9 mouse cellular contexts compared by ENCODE assay signal in genomic region chr8:11999736-12000458, GRCm38 (mm10).
A peak's percentile ranks its signal among the peaks of the same experiment; 100 is the strongest.
DNase-seq lines count a peak whose midpoint lies in the region; ATAC-seq and TF ChIP-seq lines count a peak whose summit lies in the region.
"Had no signal": no experiment of that assay in that cellular context is flagged by ENCODE, and none has a peak within 500 bp of the region (broad histone marks: within the 10 kb centered on the region; RNA-seq: fewer than 3 reads in every experiment).

No protein-coding gene starts in this region.

- H3K4me1 ChIP-seq in embryonic facial prominence, embryonic 10.5 days, result peaks cover 20% of the 10 kb centered on the region
- peaks cover 7% of the 10 kb centered on the region; the same call in 1 of the 2 replicates for H3K4me1 ChIP-seq in hindbrain, embryonic 15.5 days (replicated peaks)
- H3K4me1 ChIP-seq in midbrain, postnatal 0 days (ENCODE audit: insufficient read depth, low read length), result no peaks in the 10 kb centered on the region

- peak; percentile 61; the same call in 1 of the 2 replicates for ATAC-seq in hindbrain, embryonic 15.5 days (ENCODE audit: low FRiP score, low read depth)
- ATAC-seq in midbrain, postnatal 0 days (ENCODE audit: low FRiP score), result no peak

- TF ChIP-seq CTCF in gastrocnemius, adult 2 months (IDR thresholded peaks at IDR 0.05), result peak; percentile 72
- TF ChIP-seq CTCF in left cerebral cortex, adult 2 months (IDR thresholded peaks at IDR 0.05), result peak; percentile 82
- peak; percentile 89 for TF ChIP-seq CTCF in midbrain, postnatal 0 days (IDR thresholded peaks at IDR 0.05)

- no peaks in the 10 kb centered on the region for H3K9me3 ChIP-seq in embryonic facial prominence, embryonic 10.5 days
- no peaks in the 10 kb centered on the region for H3K9me3 ChIP-seq in hindbrain, embryonic 15.5 days
- H3K9me3 ChIP-seq in midbrain, postnatal 0 days (ENCODE audit: low read length), result no peaks in the 10 kb centered on the region
- H3K9me3 ChIP-seq: limb, embryonic 13.5 days had no signal

- intact Hi-C loops in gastrocnemius, adult 2 months (cut with DNase I), result loop anchor here (5.0 kb wide), 1 partner anchor 562 kb away; no protein-coding TSS in a partner anchor
- intact Hi-C loops in left cerebral cortex, adult 2 months (cut with DNase I), result loop anchor here (1.0 to 5.0 kb wide), 3 partner anchors 387 to 564 kb away; no protein-coding TSS in a partner anchor

- H3K36me3 ChIP-seq in embryonic facial prominence, embryonic 10.5 days (replicated peaks), result no peaks in the 10 kb centered on the region
- H3K36me3 ChIP-seq in hindbrain, embryonic 15.5 days, result no peaks in the 10 kb centered on the region
- no peaks in the 10 kb centered on the region for H3K36me3 ChIP-seq in midbrain, postnatal 0 days (ENCODE audit: insufficient read depth, low read length)
- H3K36me3 ChIP-seq: limb, embryonic 13.5 days had no signal

- H3K27ac ChIP-seq in gastrocnemius, adult 2 months, result no peak overlapping the region
- H3K27ac ChIP-seq in embryonic facial prominence, embryonic 10.5 days (replicated peaks), result no peak overlapping the region
- no peak overlapping the region for H3K27ac ChIP-seq in hindbrain, embryonic 15.5 days (replicated peaks)
- no peak overlapping the region for H3K27ac ChIP-seq in left cerebral cortex, adult 2 months
- no peak overlapping the region for H3K27ac ChIP-seq in midbrain, postnatal 0 days (ENCODE audit: low read depth, low read length)
- H3K27ac ChIP-seq: limb, embryonic 13.5 days had no signal

- WGBS in embryonic facial prominence, embryonic 10.5 days, result 27% methylated on average over 23 of the region's 23 CpGs
- WGBS in hindbrain, embryonic 15.5 days, result 21% methylated on average over 23 of the region's 23 CpGs
- 28% methylated on average over 23 of the region's 23 CpGs for WGBS in midbrain, postnatal 0 days

- no peak overlapping the region for H3K4me3 ChIP-seq in gastrocnemius, adult 2 months
- H3K4me3 ChIP-seq in embryonic facial prominence, embryonic 10.5 days, result no peak overlapping the region
- H3K4me3 ChIP-seq in hindbrain, embryonic 15.5 days, result no peak overlapping the region
- no peak overlapping the region for H3K4me3 ChIP-seq in left cerebral cortex, adult 2 months
- H3K4me3 ChIP-seq in midbrain, postnatal 0 days (ENCODE audit: low read depth, low read length), result no peak overlapping the region
- H3K4me3 ChIP-seq: limb, embryonic 13.5 days had no signal

- H3K9ac ChIP-seq in hindbrain, embryonic 15.5 days, result no peak overlapping the region
- H3K9ac ChIP-seq in midbrain, postnatal 0 days (replicated peaks; ENCODE audit: low read length, poor library complexity, severe bottlenecking), result no peak overlapping the region
- H3K9ac ChIP-seq: limb, embryonic 13.5 days had no signal

- H3K4me2 ChIP-seq in hindbrain, embryonic 15.5 days, result no peak overlapping the region
- 0 out of 2 replicates have a peak overlapping the region, but pooled peaks have one; percentile 15 for H3K4me2 ChIP-seq in midbrain, postnatal 0 days (ENCODE audit: low read depth, low read length, poor library complexity, severe bottlenecking)
- H3K4me2 ChIP-seq: limb, embryonic 13.5 days had no signal

- H3K27me3 ChIP-seq in embryonic facial prominence, embryonic 10.5 days (replicated peaks; ENCODE audit: low read depth, poor library complexity, severe bottlenecking), result peaks cover 84% of the 10 kb centered on the region
- H3K27me3 ChIP-seq in hindbrain, embryonic 15.5 days, result peaks cover 64% of the 10 kb centered on the region
- H3K27me3 ChIP-seq in midbrain, postnatal 0 days (ENCODE audit: insufficient read depth, low read length), result peaks cover 11% of the 10 kb centered on the region; the same call in 1 of the 2 replicates

- DNase-seq in gastrocnemius, adult 2 months, result peak; percentile 45
- no peak for DNase-seq in gastrocnemius, postnatal 25 days
- peak; percentile 75 for DNase-seq in adrenal gland, adult 2 months
- peak; percentile 64 for DNase-seq in embryonic facial prominence, embryonic 10.5 days (ENCODE audit: low spot score)
- peak; percentile 75 to 78 for DNase-seq in left cerebral cortex, adult 2 months (ENCODE audit: extremely low spot score in 1 of 2, low spot score in 2 of 2)
- peak; percentile 86 for DNase-seq in midbrain, postnatal 0 days (ENCODE audit: low spot score)
- DNase-seq in yolk sac, embryonic 10.5 days (ENCODE audit: low spot score), result peak; percentile 2
